Mouse (Mus musculus): ENCODE measurements around the gene Yjefn3. TPM values are rescaled to one million over a fixed set of nuclear protein-coding genes. Genes with fewer than 3 reads are reported as not detected.

The Yjefn3 gene
- polyA plus RNA-seq, 1 experiment from 2014 or later, result 3.8 TPM

GRCm38 (mm10) chr8:69863387-69864020, 39.0 kb downstream of the Yjefn3 start:
- Histone ChIP-seq H3K4me2 (ENCODE audit: low read depth, low read length) (no peak overlapping the region), H3K27ac (ENCODE audit: low read length) (no peak overlapping the region), H3K4me1 (ENCODE audit: control insufficient read depth, insufficient read depth, low read length) (no peaks in the 10 kb centered on the region), H3K9me3 (ENCODE audit: control insufficient read depth, low read length) (no peaks in the 10 kb centered on the region), H3K27me3 (replicated peaks; ENCODE audit: control insufficient read depth, insufficient read depth, low read length) (no peaks in the 10 kb centered on the region), H3K36me3 (ENCODE audit: control insufficient read depth, insufficient read depth, low read length) (no peaks in the 10 kb centered on the region), H3K4me3 (ENCODE audit: low read length) (no peak overlapping the region), H3K9ac (ENCODE audit: low read depth, low read length) (no peak overlapping the region)
- no peak for ATAC-seq
- WGBS, result 80% methylated on average over 5 of the region's 5 CpGs

DNA sequence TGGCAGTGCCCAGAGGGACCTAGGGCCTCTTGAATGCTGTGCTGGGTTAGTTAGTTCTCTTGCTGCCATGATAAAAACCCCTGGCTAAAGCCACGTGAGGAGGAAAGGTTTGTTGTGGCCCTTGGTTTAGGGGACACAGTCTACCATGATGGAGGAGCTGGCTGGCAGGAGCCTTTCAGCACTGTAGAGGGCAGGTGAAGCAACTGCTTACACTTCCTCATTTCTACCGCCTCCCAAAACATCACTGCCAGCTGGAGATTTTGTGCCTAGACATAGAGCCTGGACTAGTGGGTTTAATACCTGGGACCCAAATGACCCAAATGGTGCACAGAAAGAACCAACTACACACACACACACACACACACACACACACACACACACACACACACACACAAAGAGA, 41.3 kb downstream of the Yjefn3 start:
- ATAC-seq, result no peak
- 58% methylated on average over 2 of the region's 2 CpGs for WGBS
- H3K27ac ChIP-seq (ENCODE audit: low read length), result no peak overlapping the region

DNA sequence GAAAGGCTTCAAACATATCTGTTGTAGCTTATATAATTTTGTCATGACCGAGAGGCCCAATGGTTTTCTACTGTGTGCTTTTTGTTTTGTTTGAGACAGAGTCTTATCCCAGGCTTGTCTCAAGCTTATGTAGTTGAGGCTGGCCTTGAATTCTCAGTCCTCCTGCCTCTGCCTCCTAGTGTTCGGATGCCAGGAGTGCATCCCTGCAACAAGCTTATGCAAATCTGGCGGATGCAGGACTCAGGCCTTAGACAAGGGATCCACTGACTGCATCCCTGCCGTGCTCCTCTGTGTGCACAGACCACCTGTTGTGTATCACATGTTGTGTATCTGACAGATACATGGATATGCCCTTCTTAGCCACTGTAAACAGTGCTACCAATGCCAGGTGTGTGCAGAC, 41.7 kb downstream of the Yjefn3 start:
- no peak for ATAC-seq
- Histone ChIP-seq H3K36me3 (ENCODE audit: control insufficient read depth, insufficient read depth, low read length) (no peaks in the 10 kb centered on the region), H3K27me3 (replicated peaks; ENCODE audit: control insufficient read depth, insufficient read depth, low read length) (no peaks in the 10 kb centered on the region), H3K4me1 (ENCODE audit: control insufficient read depth, insufficient read depth, low read length) (no peaks in the 10 kb centered on the region), H3K4me2 (ENCODE audit: low read depth, low read length) (no peak overlapping the region), H3K4me3 (ENCODE audit: low read length) (no peak overlapping the region), H3K9me3 (ENCODE audit: control insufficient read depth, low read length) (no peaks in the 10 kb centered on the region), H3K27ac (ENCODE audit: low read length) (no peak overlapping the region), H3K9ac (ENCODE audit: low read depth, low read length) (no peak overlapping the region)
- 62% methylated on average over 4 of the region's 4 CpGs for WGBS

More for the DNA sequence above, 41.3 kb downstream of the Yjefn3 start:
- Histone ChIP-seq H3K4me3 (ENCODE audit: low read length) (no peak overlapping the region), H3K9ac (ENCODE audit: low read depth, low read length) (no peak overlapping the region), H3K36me3 (ENCODE audit: control insufficient read depth, insufficient read depth, low read length) (no peaks in the 10 kb centered on the region), H3K27me3 (replicated peaks; ENCODE audit: control insufficient read depth, insufficient read depth, low read length) (no peaks in the 10 kb centered on the region), H3K9me3 (ENCODE audit: control insufficient read depth, low read length) (no peaks in the 10 kb centered on the region), H3K4me2 (ENCODE audit: low read depth, low read length) (no peak overlapping the region), H3K4me1 (ENCODE audit: control insufficient read depth, insufficient read depth, low read length) (no peaks in the 10 kb centered on the region)

GRCm38 (mm10) chr8:69853869-69854268, 48.6 kb downstream of the Yjefn3 start:
- Histone ChIP-seq H3K4me3 (ENCODE audit: low read length) (no peak overlapping the region), H3K36me3 (ENCODE audit: control insufficient read depth, insufficient read depth, low read length) (no peaks in the 10 kb centered on the region), H3K27ac (ENCODE audit: low read length) (no peak overlapping the region), H3K27me3 (replicated peaks; ENCODE audit: control insufficient read depth, insufficient read depth, low read length) (no peaks in the 10 kb centered on the region), H3K4me2 (ENCODE audit: low read depth, low read length) (no peak overlapping the region), H3K9ac (ENCODE audit: low read depth, low read length) (no peak overlapping the region), H3K9me3 (ENCODE audit: control insufficient read depth, low read length) (no peaks in the 10 kb centered on the region), H3K4me1 (ENCODE audit: control insufficient read depth, insufficient read depth, low read length) (no peaks in the 10 kb centered on the region)
- no peak for ATAC-seq
- 91% methylated on average over 10 of the region's 10 CpGs for WGBS

DNA sequence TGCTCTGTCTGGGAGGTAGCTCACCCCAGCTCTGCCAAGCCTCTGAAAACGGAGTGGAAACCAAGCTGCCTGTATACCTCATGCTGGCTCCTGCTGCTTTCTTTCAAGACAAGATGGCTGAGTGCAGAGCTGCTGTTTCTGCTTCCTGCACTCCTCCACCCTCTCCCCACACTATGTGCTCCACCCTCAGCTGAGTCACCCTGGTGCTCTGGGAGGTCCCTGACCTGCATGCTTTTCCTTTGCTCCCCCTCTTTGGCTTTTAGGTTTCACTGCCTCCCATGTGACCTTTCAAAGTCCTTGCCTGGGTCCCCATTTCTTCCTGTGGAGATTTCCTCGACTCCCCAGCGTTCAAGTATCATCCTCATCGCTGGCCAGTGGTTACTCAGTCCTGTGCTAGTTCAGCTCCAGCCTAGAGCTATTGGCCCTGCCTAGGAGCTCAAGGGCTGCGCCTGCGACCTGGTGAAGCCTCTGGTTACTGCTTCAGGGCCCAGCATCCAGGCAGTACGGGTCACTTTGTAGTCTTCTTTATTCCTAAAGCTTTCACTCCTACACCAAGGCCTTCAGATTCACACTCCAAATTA, 51.5 kb downstream of the Yjefn3 start:
- Histone ChIP-seq H3K9me3 (ENCODE audit: control insufficient read depth, low read length) (no peaks in the 10 kb centered on the region), H3K4me2 (ENCODE audit: low read depth, low read length) (no peak overlapping the region), H3K9ac (ENCODE audit: low read depth, low read length) (no peak overlapping the region), H3K27ac (ENCODE audit: low read length) (no peak overlapping the region), H3K4me3 (ENCODE audit: low read length) (no peak overlapping the region), H3K27me3 (replicated peaks; ENCODE audit: control insufficient read depth, insufficient read depth, low read length) (no peaks in the 10 kb centered on the region), H3K36me3 (ENCODE audit: control insufficient read depth, insufficient read depth, low read length) (no peaks in the 10 kb centered on the region), H3K4me1 (ENCODE audit: control insufficient read depth, insufficient read depth, low read length) (no peaks in the 10 kb centered on the region)
- WGBS, result 77% methylated on average over 7 of the region's 7 CpGs
- no peak for ATAC-seq

GRCm38 (mm10) chr8:69849899-69850298, 52.6 kb downstream of the Yjefn3 start:
- Histone ChIP-seq H3K9ac (ENCODE audit: low read depth, low read length) (no peak overlapping the region), H3K27ac (ENCODE audit: low read length) (no peak overlapping the region), H3K4me3 (ENCODE audit: low read length) (no peak overlapping the region), H3K27me3 (replicated peaks; ENCODE audit: control insufficient read depth, insufficient read depth, low read length) (no peaks in the 10 kb centered on the region), H3K9me3 (ENCODE audit: control insufficient read depth, low read length) (no peaks in the 10 kb centered on the region), H3K4me1 (ENCODE audit: control insufficient read depth, insufficient read depth, low read length) (no peaks in the 10 kb centered on the region), H3K4me2 (ENCODE audit: low read depth, low read length) (no peak overlapping the region), H3K36me3 (ENCODE audit: control insufficient read depth, insufficient read depth, low read length) (no peaks in the 10 kb centered on the region)
- 37% methylated on average over 3 of the region's 3 CpGs for WGBS
- no peak for ATAC-seq

GRCm38 (mm10) chr8:69848951-69849350, 53.6 kb downstream of the Yjefn3 start:
- Histone ChIP-seq H3K27ac (ENCODE audit: low read length) (no peak overlapping the region), H3K9me3 (ENCODE audit: control insufficient read depth, low read length) (no peaks in the 10 kb centered on the region), H3K27me3 (replicated peaks; ENCODE audit: control insufficient read depth, insufficient read depth, low read length) (no peaks in the 10 kb centered on the region), H3K36me3 (ENCODE audit: control insufficient read depth, insufficient read depth, low read length) (no peaks in the 10 kb centered on the region), H3K4me2 (ENCODE audit: low read depth, low read length) (no peak overlapping the region), H3K9ac (ENCODE audit: low read depth, low read length) (no peak overlapping the region), H3K4me1 (ENCODE audit: control insufficient read depth, insufficient read depth, low read length) (no peaks in the 10 kb centered on the region), H3K4me3 (ENCODE audit: low read length) (no peak overlapping the region)
- 73% methylated on average over 8 of the region's 8 CpGs for WGBS
- ATAC-seq, result peak; percentile 91

DNA sequence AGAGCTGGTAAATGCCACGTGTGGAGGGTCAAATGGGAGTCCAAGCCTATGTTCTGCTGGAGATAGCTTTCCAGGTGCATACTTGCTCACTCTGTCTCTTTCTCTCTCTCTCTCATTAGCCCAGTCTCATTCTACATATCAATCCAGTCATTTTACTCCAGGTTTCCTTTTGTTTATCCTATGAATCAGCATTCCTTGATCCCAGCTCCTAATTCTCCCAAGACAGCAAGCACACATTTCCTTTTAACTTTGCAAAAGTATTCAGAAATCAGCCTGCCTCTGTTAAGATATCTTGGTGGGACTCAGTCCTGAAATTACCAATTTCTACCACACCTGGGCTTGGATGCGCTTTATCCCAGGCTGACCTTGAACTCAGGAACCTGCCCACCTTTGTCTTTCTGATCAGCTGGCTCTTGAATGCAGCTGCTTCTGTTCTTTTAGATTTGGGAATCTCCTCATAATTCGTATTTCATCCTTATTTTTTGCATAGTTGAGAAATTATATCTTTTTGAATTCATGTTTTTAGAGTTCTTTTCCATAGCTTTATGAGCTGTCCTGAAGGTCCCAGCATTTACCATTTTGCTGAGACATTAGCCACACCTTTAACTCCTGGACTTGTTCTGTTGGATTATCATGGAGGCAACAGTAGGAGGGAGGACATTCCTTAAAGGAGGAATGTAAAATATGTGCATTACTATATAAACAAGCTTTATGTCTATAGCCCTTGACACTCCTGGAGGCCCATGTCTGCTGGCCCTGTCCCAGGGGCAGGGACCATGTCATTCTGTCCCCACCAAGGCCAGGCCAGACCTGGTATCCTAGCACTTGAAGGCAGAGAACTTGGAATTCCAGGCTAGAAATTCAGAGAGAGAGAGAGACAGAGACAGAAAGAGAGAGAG, 55.1 kb downstream of the Yjefn3 start:
- H3K27me3 ChIP-seq (replicated peaks; ENCODE audit: control insufficient read depth, insufficient read depth, low read length), result no peaks in the 10 kb centered on the region
- H3K36me3 ChIP-seq (ENCODE audit: control insufficient read depth, insufficient read depth, low read length), result no peaks in the 10 kb centered on the region
- WGBS, result 75% methylated on average over 3 of the region's 3 CpGs
- no peaks in the 10 kb centered on the region for H3K4me1 ChIP-seq (ENCODE audit: control insufficient read depth, insufficient read depth, low read length)
- no peak overlapping the region for H3K9ac ChIP-seq (ENCODE audit: low read depth, low read length)
- no peak overlapping the region for H3K4me2 ChIP-seq (ENCODE audit: low read depth, low read length)
- ATAC-seq, result no peak
- H3K4me3 ChIP-seq (ENCODE audit: low read length), result no peak overlapping the region
- no peak overlapping the region for H3K27ac ChIP-seq (ENCODE audit: low read length)
- no peaks in the 10 kb centered on the region for H3K9me3 ChIP-seq (ENCODE audit: control insufficient read depth, low read length)
